Mouse (Mus musculus) heart, postnatal 0 days (tissue): Measurements from ENCODE around the gene Ccni.

Experiments
- CTCF ChIP-seq: IDR thresholded peaks from 2 replicates; pipeline ENCODE4 v1.5.1; 2016; ENCODE audit warnings: antibody characterized with exemption, control low read depth, low read depth
- EP300 ChIP-seq: IDR thresholded peaks from 2 replicates; pipeline ENCODE4 v1.6.1; 2016; ENCODE audit warnings: antibody characterized with exemption, low read depth

DNA sequence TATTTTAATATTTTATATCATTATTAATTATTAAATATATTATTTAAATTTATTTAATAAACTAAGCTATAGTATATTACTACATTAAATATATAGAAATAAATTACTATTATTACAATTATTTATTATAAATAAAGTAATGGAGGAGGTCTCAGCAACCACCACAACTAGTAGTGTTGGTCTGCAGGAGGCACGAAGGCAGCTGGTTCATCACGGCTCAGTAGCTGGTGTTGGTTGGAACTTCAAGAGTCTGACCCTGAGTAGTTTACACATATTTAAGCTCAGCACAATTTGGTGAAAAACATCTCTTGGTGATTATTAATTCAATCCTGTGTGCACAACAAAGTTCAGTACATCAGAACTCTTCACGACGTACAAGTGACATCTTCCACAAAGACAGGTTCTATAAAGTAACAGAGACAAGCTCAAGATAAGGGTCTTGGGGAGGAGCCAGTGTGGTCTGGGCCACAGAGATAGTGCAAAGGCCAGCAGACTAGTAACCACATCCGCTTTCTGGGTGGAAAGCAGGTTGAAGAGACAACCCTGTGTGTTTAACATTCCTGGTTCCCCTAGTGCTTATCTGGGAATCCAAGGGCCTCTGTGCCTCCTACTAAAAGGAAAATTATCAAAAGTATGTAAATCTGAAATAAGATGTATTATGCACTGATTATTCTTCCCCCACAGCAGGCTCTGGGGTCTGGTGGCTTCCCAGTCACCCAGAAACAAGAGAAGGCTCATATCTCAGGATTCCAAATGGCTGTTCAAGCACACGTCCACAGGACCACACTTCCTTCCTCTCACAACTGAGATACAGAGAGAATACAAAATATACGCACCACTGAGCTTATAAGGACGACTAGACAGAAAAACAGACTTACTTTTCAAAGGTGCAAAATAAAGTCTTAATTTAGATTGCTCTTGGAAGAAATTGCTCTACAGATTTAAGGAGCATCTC, 33.6 kb upstream of the Ccni start:
- TF ChIP-seq CTCF (no peak), EP300 (no peak)
